Mouse (Mus musculus): ENCODE results near the gene Zfp341. TPM values are rescaled to one million over a fixed set of nuclear protein-coding genes. Genes with fewer than 3 reads are reported as not detected.

Zfp341 gene
- polyA plus RNA-seq, 1 experiment from 2014 or later: 2.3 TPM

DNA sequence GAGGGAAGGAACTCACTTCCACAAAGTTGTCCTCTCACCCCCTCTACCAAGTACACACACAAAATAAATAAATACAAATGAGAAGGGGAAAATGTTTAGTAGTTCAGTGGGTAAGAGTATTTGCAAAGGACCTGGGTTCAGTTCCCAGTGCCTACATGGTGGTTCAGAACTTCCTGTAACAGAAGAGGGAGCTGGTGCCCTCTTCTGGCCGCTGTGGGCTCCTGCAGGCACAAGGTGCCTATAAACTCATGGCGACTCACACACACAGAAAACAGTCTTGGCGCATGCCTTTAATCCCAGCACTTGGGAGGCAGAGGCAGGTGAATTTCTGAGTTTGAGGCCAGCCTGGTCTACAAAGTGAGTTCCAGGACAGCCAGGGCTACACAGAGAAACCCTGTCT lies 25.4 kb downstream of the Zfp341 start:
- Histone ChIP-seq H3K27me3 (ENCODE audit: control insufficient read depth, insufficient read depth, low read depth, low read length) (no peaks in the 10 kb centered on the region), H3K4me2 (ENCODE audit: low read length) (no peak overlapping the region), H3K4me3 (ENCODE audit: low read depth, low read length) (no peak overlapping the region), H3K36me3 (ENCODE audit: control insufficient read depth, insufficient read depth, low read length) (peaks cover 49% of the 10 kb centered on the region), H3K27ac (ENCODE audit: low read length) (no peak overlapping the region), H3K9me3 (replicated peaks; ENCODE audit: control insufficient read depth, low read length, poor library complexity, severe bottlenecking) (no peaks in the 10 kb centered on the region), H3K4me1 (ENCODE audit: control insufficient read depth, insufficient read depth, low read length) (no peaks in the 10 kb centered on the region), H3K9ac (ENCODE audit: low read depth, low read length) (no peak overlapping the region)
- WGBS: 95% methylated on average over 3 of the region's 3 CpGs
- no peak for ATAC-seq

DNA sequence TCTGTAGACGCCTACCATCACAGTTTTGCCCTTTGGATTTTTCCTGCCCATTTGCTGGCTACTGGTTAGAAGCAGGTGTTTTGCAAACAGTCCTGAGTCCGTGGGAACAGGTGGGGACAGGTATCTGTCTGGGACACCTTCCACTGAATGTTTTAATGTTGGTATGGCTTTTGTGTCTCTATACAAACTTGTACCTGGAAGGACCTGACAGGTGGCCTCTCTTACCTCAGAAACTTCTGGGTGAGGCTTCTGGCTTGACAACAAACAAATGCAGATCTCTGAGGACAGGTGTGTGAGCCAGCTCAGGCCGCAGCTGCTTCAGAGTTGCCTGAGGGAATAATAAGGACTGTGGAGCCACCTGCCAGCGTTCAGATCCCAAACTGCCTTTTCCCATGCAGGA lies 26.0 kb downstream of the Zfp341 start:
- no peak overlapping the region for H3K9ac ChIP-seq (ENCODE audit: low read depth, low read length)
- H3K27me3 ChIP-seq (ENCODE audit: control insufficient read depth, insufficient read depth, low read depth, low read length): no peaks in the 10 kb centered on the region
- H3K9me3 ChIP-seq (replicated peaks; ENCODE audit: control insufficient read depth, low read length, poor library complexity, severe bottlenecking): no peaks in the 10 kb centered on the region
- H3K4me2 ChIP-seq (ENCODE audit: low read length): no peak overlapping the region
- ATAC-seq: no peak
- H3K4me3 ChIP-seq (ENCODE audit: low read depth, low read length): no peak overlapping the region
- H3K4me1 ChIP-seq (ENCODE audit: control insufficient read depth, insufficient read depth, low read length): no peaks in the 10 kb centered on the region
- no peak overlapping the region for H3K27ac ChIP-seq (ENCODE audit: low read length)
- peaks cover 52% of the 10 kb centered on the region for H3K36me3 ChIP-seq (ENCODE audit: control insufficient read depth, insufficient read depth, low read length)
- WGBS: 94% methylated on average over 4 of the region's 4 CpGs

DNA sequence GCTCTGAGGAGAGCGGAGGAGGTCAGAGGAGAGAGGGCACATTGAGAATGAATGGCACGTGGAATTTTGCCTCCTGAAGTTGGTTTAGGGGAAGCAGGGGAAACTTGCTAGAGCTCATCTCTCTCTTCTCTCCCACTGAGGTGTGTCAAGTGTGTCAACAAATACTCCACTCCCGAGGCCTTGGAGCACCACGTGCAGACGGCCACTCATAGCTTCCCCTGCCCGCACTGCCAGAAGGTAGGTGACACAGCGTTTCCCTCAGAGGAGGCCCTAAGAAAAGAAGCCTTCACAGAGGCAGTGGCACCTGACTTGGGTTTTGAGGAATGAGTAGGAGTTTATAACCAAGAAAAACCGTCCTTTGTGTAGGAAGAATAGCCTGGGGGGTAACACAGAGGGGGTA lies 28.1 kb downstream of the Zfp341 start:
- 80% methylated on average over 8 of the region's 8 CpGs for WGBS
- Histone ChIP-seq H3K36me3 (ENCODE audit: control insufficient read depth, insufficient read depth, low read length) (peaks cover 52% of the 10 kb centered on the region), H3K9ac (ENCODE audit: low read depth, low read length) (no peak overlapping the region), H3K4me3 (ENCODE audit: low read depth, low read length) (no peak overlapping the region), H3K4me2 (ENCODE audit: low read length) (no peak overlapping the region), H3K27me3 (ENCODE audit: control insufficient read depth, insufficient read depth, low read depth, low read length) (no peaks in the 10 kb centered on the region), H3K4me1 (ENCODE audit: control insufficient read depth, insufficient read depth, low read length) (no peaks in the 10 kb centered on the region), H3K27ac (ENCODE audit: low read length) (no peak overlapping the region), H3K9me3 (replicated peaks; ENCODE audit: control insufficient read depth, low read length, poor library complexity, severe bottlenecking) (no peaks in the 10 kb centered on the region)
- no peak for ATAC-seq

DNA sequence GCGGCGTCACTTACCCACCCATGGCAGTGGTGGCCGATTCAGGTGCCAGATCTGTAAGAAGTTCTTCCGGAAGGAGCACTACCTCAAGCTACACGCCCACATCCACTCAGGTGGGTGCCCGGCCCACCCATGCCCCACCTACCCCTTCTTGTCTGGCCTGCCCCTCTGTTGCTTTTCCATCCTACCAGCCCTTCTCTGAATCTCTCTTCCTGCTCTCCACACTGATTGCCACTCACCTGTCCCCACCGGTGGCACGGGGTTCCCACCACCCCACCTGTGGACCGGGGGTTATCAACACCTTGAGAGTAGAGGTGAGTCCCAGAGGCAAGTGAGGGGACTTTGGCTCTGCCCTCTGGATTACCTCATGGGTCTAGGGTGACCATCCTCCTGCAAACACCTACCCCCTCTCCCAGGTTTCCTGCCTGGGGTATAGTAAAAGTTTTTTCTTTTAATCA lies 28.9 kb downstream of the Zfp341 start:
- Histone ChIP-seq H3K27ac (ENCODE audit: low read length) (no peak overlapping the region), H3K4me3 (ENCODE audit: low read depth, low read length) (no peak overlapping the region), H3K36me3 (ENCODE audit: control insufficient read depth, insufficient read depth, low read length) (peaks cover 53% of the 10 kb centered on the region), H3K4me1 (ENCODE audit: control insufficient read depth, insufficient read depth, low read length) (no peaks in the 10 kb centered on the region), H3K9me3 (replicated peaks; ENCODE audit: control insufficient read depth, low read length, poor library complexity, severe bottlenecking) (no peaks in the 10 kb centered on the region), H3K9ac (ENCODE audit: low read depth, low read length) (no peak overlapping the region), H3K4me2 (ENCODE audit: low read length) (no peak overlapping the region), H3K27me3 (ENCODE audit: control insufficient read depth, insufficient read depth, low read depth, low read length) (no peaks in the 10 kb centered on the region)
- 96% methylated on average over 9 of the region's 9 CpGs for WGBS
- no peak for ATAC-seq

DNA sequence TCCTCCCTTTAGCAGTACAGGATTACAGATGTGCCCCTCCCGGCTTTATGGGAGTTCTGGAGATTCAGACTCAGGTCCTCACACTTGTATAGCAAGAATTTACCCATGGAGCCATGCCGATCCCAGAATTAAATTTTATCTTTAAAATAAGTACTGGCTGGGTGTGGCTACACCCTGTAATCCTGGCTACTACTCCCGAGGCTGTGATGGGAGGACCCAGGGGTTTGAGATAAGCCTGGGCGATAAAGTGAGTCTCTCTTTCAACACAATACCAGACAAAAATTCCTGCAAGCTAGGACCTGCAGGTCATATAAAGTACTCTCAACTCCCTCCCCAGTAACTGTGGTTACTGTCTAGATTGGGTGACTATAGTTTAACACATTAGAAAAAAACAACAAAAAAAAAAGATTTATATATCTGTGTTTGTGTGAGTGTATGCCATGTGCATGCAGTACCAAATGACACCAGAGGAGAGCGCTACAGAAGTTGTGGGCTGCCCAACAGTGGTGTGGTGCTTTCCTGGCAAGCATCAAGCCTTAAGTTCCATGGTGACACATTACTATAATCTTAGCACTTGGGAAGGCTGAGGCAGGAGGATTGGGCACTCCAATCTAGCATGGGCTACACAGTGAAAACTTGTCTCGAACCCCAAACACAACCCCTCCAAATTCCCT lies 29.8 kb downstream of the Zfp341 start:
- ATAC-seq: no peak
- H3K9ac ChIP-seq (ENCODE audit: low read depth, low read length): no peak overlapping the region
- 95% methylated on average over 6 of the region's 6 CpGs for WGBS

DNA sequence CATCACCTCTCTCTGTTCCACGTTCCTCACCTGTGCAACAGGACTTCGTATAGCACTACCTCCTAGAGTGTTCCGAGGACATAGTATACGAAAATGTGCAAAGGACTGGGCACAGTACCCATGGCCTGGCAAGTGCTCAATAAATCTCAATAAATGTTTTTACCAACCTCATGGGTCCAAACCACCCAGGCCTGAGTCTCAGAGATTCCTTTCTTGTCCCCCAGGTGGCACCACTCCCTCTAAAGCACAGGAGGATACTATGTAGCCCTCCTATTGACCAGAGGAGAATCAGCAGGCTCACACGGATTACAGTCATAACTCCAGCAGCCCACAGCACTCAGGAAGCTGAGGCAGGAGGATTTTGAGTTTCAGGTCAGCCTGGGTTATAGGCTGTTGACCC lies 33.5 kb downstream of the Zfp341 start:
- Histone ChIP-seq H3K9me3 (replicated peaks; ENCODE audit: control insufficient read depth, low read length, poor library complexity, severe bottlenecking) (no peaks in the 10 kb centered on the region), H3K4me3 (ENCODE audit: low read depth, low read length) (no peak overlapping the region), H3K27me3 (ENCODE audit: control insufficient read depth, insufficient read depth, low read depth, low read length) (no peaks in the 10 kb centered on the region), H3K4me2 (ENCODE audit: low read length) (no peak overlapping the region), H3K4me1 (ENCODE audit: control insufficient read depth, insufficient read depth, low read length) (no peaks in the 10 kb centered on the region), H3K27ac (ENCODE audit: low read length) (no peak overlapping the region), H3K9ac (ENCODE audit: low read depth, low read length) (no peak overlapping the region), H3K36me3 (ENCODE audit: control insufficient read depth, insufficient read depth, low read length) (peaks cover 27% of the 10 kb centered on the region)
- no peak for ATAC-seq
- 81% methylated on average over 5 of the region's 5 CpGs for WGBS

More for the DNA sequence above, 29.8 kb downstream of the Zfp341 start:
- Histone ChIP-seq H3K27ac (ENCODE audit: low read length) (no peak overlapping the region), H3K4me3 (ENCODE audit: low read depth, low read length) (no peak overlapping the region), H3K27me3 (ENCODE audit: control insufficient read depth, insufficient read depth, low read depth, low read length) (no peaks in the 10 kb centered on the region), H3K4me2 (ENCODE audit: low read length) (no peak overlapping the region), H3K4me1 (ENCODE audit: control insufficient read depth, insufficient read depth, low read length) (no peaks in the 10 kb centered on the region), H3K36me3 (ENCODE audit: control insufficient read depth, insufficient read depth, low read length) (peaks cover 47% of the 10 kb centered on the region), H3K9me3 (replicated peaks; ENCODE audit: control insufficient read depth, low read length, poor library complexity, severe bottlenecking) (no peaks in the 10 kb centered on the region)

DNA sequence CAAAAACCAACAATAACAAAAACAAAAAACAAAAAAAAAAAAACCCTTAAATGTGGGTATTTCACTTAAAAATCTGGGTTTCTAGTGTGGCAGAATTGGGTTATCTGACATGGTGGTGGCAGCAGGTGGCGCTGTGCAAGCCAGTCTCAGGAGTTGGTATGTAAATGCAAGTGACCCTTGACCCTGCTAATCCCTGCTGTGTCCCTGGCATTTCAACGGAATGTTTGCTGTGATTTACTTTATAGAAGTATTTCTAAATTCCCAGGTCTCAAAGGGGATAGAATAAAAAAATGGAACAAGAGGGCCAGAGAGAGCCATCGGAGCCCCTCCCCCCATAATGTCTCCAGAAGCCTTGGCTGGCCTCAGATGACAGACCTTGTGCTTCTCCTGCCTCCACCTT lies 35.0 kb downstream of the Zfp341 start:
- H3K36me3 ChIP-seq (ENCODE audit: control insufficient read depth, insufficient read depth, low read length): peaks cover 20% of the 10 kb centered on the region
- no peak for ATAC-seq
- WGBS: 17% methylated on average over 3 of the region's 3 CpGs

DNA sequence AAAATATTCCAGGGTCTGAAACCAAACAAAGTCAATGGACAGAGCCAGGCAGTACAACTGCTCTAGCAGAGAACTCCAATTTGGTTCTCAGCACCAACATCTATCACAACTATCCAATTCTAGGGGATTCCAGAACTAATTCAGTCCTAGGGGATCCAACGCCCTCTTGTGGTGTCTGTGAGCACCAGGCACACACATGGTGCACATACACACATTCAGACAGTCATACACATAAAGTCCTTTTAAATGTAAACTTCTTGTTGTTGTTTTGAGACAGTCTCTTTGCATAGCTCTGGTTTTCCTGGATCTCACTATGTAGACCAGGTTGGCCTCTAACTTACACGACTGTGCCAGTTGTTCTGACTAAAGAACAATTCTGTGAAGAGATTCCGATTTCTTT lies 37.3 kb downstream of the Zfp341 start:
- H3K9me3 ChIP-seq (replicated peaks; ENCODE audit: control insufficient read depth, low read length, poor library complexity, severe bottlenecking): no peaks in the 10 kb centered on the region
- H3K9ac ChIP-seq (ENCODE audit: low read depth, low read length): no peak overlapping the region
- H3K4me1 ChIP-seq (ENCODE audit: control insufficient read depth, insufficient read depth, low read length): no peaks in the 10 kb centered on the region
- no peaks in the 10 kb centered on the region for H3K27me3 ChIP-seq (ENCODE audit: control insufficient read depth, insufficient read depth, low read depth, low read length)
- H3K36me3 ChIP-seq (ENCODE audit: control insufficient read depth, insufficient read depth, low read length): peaks cover 3% of the 10 kb centered on the region; the same call in 1 of the 2 replicates
- no peak overlapping the region for H3K4me3 ChIP-seq (ENCODE audit: low read depth, low read length)
- no peak for ATAC-seq
- WGBS: 77% methylated on average over 3 of the region's 3 CpGs
- H3K4me2 ChIP-seq (ENCODE audit: low read length): no peak overlapping the region
- no peak overlapping the region for H3K27ac ChIP-seq (ENCODE audit: low read length)

More for the DNA sequence above, 35.0 kb downstream of the Zfp341 start:
- Histone ChIP-seq H3K4me3 (ENCODE audit: low read depth, low read length) (no peak overlapping the region), H3K9me3 (replicated peaks; ENCODE audit: control insufficient read depth, low read length, poor library complexity, severe bottlenecking) (no peaks in the 10 kb centered on the region), H3K4me1 (ENCODE audit: control insufficient read depth, insufficient read depth, low read length) (no peaks in the 10 kb centered on the region), H3K4me2 (ENCODE audit: low read length) (no peak overlapping the region), H3K9ac (ENCODE audit: low read depth, low read length) (no peak overlapping the region), H3K27me3 (ENCODE audit: control insufficient read depth, insufficient read depth, low read depth, low read length) (no peaks in the 10 kb centered on the region), H3K27ac (ENCODE audit: low read length) (no peak overlapping the region)

DNA sequence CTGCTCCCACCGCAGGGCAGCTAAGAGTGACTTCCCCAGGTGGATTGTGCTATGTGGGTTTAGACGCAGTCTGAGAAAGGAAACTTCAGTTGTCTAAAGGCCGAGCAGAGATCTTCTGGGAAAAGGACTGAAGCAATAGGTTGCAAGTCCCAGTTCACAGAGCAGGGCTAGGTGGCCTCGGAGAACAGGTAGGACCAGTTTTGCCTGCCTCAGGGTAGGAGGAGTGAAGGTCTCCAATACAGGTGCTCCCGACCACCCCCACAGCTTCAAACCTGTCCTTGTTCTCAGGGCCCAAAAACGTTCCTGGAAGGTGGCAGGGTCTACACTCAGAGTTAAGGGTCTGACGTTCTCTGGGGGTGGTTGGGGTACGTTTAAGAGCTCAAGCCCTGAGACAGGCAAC lies 38.3 kb downstream of the Zfp341 start, which contains the start of gene Chmp4b:
TSS of gene Chmp4b (plus strand) at position 343 of the 400 bp plus-strand sequence.
- H3K4me2 ChIP-seq (ENCODE audit: low read length): no peak within 1 kb of the TSS
- H3K36me3 ChIP-seq (ENCODE audit: control insufficient read depth, insufficient read depth, low read length): peaks cover 1% of the 10 kb centered on the region; the same call in 1 of the 2 replicates
- 59% methylated on average over 8 of the region's 8 CpGs for WGBS
- H3K27me3 ChIP-seq (ENCODE audit: control insufficient read depth, insufficient read depth, low read depth, low read length): no peaks in the 10 kb centered on the region
- no peak for ATAC-seq
- no peak within 1 kb of the TSS for H3K4me3 ChIP-seq (ENCODE audit: low read depth, low read length)
- no peak within 1 kb of the TSS for H3K27ac ChIP-seq (ENCODE audit: low read length)
- no peak within 1 kb of the TSS for H3K9ac ChIP-seq (ENCODE audit: low read depth, low read length)
- no peaks in the 10 kb centered on the region for H3K9me3 ChIP-seq (replicated peaks; ENCODE audit: control insufficient read depth, low read length, poor library complexity, severe bottlenecking)
- H3K4me1 ChIP-seq (ENCODE audit: control insufficient read depth, insufficient read depth, low read length): peaks cover 3% of the 10 kb centered on the region; the same call in 1 of the 2 replicates

All from midbrain, embryonic 16.5 days (tissue).